Mouse (Mus musculus) layer of hippocampus, adult 9-10 months (tissue): ENCODE results near the gene Plekhd1.

Source experiments
- DNase-seq: peaks from one replicate; pipeline ENCODE4 v3.0.0; 2022; ENCODE audit warnings: low spot score

Plekhd1 gene

GRCm38 (mm10) chr12:80692269-80692972, at the start of gene Plekhd1:
Gene Plekhd1, plus strand, starts transcription at chr12:80692591.
- DNase-seq: no peak

- DNase-seq: no peak
These were observed 49.4 kb upstream of the Plekhd1 start for GRCm38 (mm10) chr12:80642725-80643692.

- peak; percentile 93 for DNase-seq
These were observed 48.5 kb upstream of the Plekhd1 start, which contains the start of the genes Slc39a9 and Erh for GRCm38 (mm10) chr12:80643693-80644505. Gene Slc39a9, plus strand, starts transcription at chr12:80643883. Gene Erh, minus strand, starts transcription at chr12:80644341.

- DNase-seq: no peak
These were observed 47.9 kb upstream of the Plekhd1 start for GRCm38 (mm10) chr12:80644506-80644868.

- no peak for DNase-seq
These were observed 46.0 kb upstream of the Plekhd1 start for GRCm38 (mm10) chr12:80646377-80646776.

- no peak for DNase-seq
These were observed 38.3 kb upstream of the Plekhd1 start for GRCm38 (mm10) chr12:80653951-80654658.

GRCm38 (mm10) chr12:80654659-80655025, 37.7 kb upstream of the Plekhd1 start:
- DNase-seq: no peak

GRCm38 (mm10) chr12:80658661-80659060, 33.7 kb upstream of the Plekhd1 start:
- DNase-seq: no peak

GRCm38 (mm10) chr12:80662322-80662721, 30.1 kb upstream of the Plekhd1 start:
- no peak for DNase-seq

- no peak for DNase-seq
These were observed 28.5 kb upstream of the Plekhd1 start for GRCm38 (mm10) chr12:80663935-80664334.

GRCm38 (mm10) chr12:80668391-80668790, 24.0 kb upstream of the Plekhd1 start:
- no peak for DNase-seq

GRCm38 (mm10) chr12:80673170-80673569, 19.2 kb upstream of the Plekhd1 start:
- peak; percentile 38 for DNase-seq

GRCm38 (mm10) chr12:80681340-80681739, 11.1 kb upstream of the Plekhd1 start:
- peak; percentile 31 for DNase-seq

- DNase-seq: no peak
These were observed 8.8 kb upstream of the Plekhd1 start for GRCm38 (mm10) chr12:80683554-80683953.

- DNase-seq: no peak
These were observed 8.1 kb upstream of the Plekhd1 start for GRCm38 (mm10) chr12:80684316-80684715.

GRCm38 (mm10) chr12:80687788-80688211, 4.6 kb upstream of the Plekhd1 start:
- no peak for DNase-seq

- no peak for DNase-seq
These were observed 2.7 kb upstream of the Plekhd1 start for GRCm38 (mm10) chr12:80689696-80690095.

GRCm38 (mm10) chr12:80691671-80692091, 710 bp upstream of the Plekhd1 start:
- DNase-seq: no peak

GRCm38 (mm10) chr12:80693700-80694099, 1.3 kb downstream of the Plekhd1 start:
- no peak for DNase-seq

GRCm38 (mm10) chr12:80695004-80695403, 2.6 kb downstream of the Plekhd1 start:
- no peak for DNase-seq

GRCm38 (mm10) chr12:80698526-80699143, 6.2 kb downstream of the Plekhd1 start:
- no peak for DNase-seq
